11 mouse cellular contexts compared by ENCODE assay signal in genomic region chr11:102025354-102025753, GRCm38 (mm10). TPM values are rescaled to one million over a fixed set of nuclear protein-coding genes. Genes with fewer than 3 reads are reported as not detected.
DNase-seq lines count a peak whose midpoint lies in the region; ATAC-seq lines count a peak whose summit lies in the region.
"Had no signal": no experiment of that assay in that cellular context is flagged by ENCODE, and none has a peak within 500 bp of the region (broad histone marks: within the 10 kb centered on the region; RNA-seq: fewer than 3 reads in every experiment).

No protein-coding gene starts in this region.

- H3K9ac ChIP-seq in heart, embryonic 15.5 days: no peak overlapping the region
- H3K9ac ChIP-seq in forebrain, embryonic 13.5 days: peak overlapping the region; percentile 82
- no peak overlapping the region for H3K9ac ChIP-seq in limb, embryonic 15.5 days
- H3K9ac ChIP-seq: lung, embryonic 14.5 days had no signal

- no peak overlapping the region for H3K4me2 ChIP-seq in heart, embryonic 15.5 days
- peak overlapping the region; percentile 76 for H3K4me2 ChIP-seq in forebrain, embryonic 13.5 days
- no peak overlapping the region for H3K4me2 ChIP-seq in limb, embryonic 15.5 days

- peaks cover 8% of the 10 kb centered on the region; the same call in 1 of the 2 replicates for H3K27me3 ChIP-seq in heart, embryonic 15.5 days
- H3K27me3 ChIP-seq in forebrain, embryonic 13.5 days: no peaks in the 10 kb centered on the region
- H3K27me3 ChIP-seq in limb, embryonic 15.5 days: no peaks in the 10 kb centered on the region

- no peak overlapping the region for H3K27ac ChIP-seq in heart, embryonic 15.5 days
- H3K27ac ChIP-seq in forebrain, embryonic 13.5 days: no peak overlapping the region; the same call in 1 of the 2 replicates
- H3K27ac ChIP-seq in limb, embryonic 15.5 days: no peak overlapping the region

- no peaks in the 10 kb centered on the region for H3K9me3 ChIP-seq in heart, embryonic 15.5 days (replicated peaks)
- H3K9me3 ChIP-seq in forebrain, embryonic 13.5 days (replicated peaks): no peaks in the 10 kb centered on the region
- no peaks in the 10 kb centered on the region for H3K9me3 ChIP-seq in limb, embryonic 15.5 days

- intact Hi-C loops in heart, postnatal 25 days (cut with DNase I): no loop called here

- H3K4me1 ChIP-seq in heart, embryonic 15.5 days (replicated peaks): peaks cover 14% of the 10 kb centered on the region
- H3K4me1 ChIP-seq in forebrain, embryonic 13.5 days: peaks cover 40% of the 10 kb centered on the region
- peaks cover 14% of the 10 kb centered on the region for H3K4me1 ChIP-seq in limb, embryonic 15.5 days

- DNase-seq in heart, postnatal 25 days (ENCODE audit: low spot score): no peak
- DNase-seq in cerebellum, postnatal 25 days: peak; percentile 57 to 65
- DNase-seq in frontal cortex, adult 2 months (ENCODE audit: extremely low spot score in 1 of 2, low spot score in 1 of 2): no peak
- no peak for DNase-seq in lung, postnatal 4 days
- DNase-seq in lung, postnatal 10 days: no peak
- DNase-seq: lung, embryonic 14.5 days had no signal

- WGBS in heart, embryonic 15.5 days: 55% methylated on average over 7 of the region's 7 CpGs
- WGBS in forebrain, embryonic 13.5 days: 37% methylated on average over 7 of the region's 7 CpGs
- 46% methylated on average over 7 of the region's 7 CpGs for WGBS in limb, embryonic 15.5 days

- no peak for ATAC-seq in heart, embryonic 15.5 days (replicated peaks; ENCODE audit: insufficient number of reproducible peaks, insufficient read depth, low FRiP score, low read depth)
- no peak for ATAC-seq in forebrain, embryonic 13.5 days
- no peak for ATAC-seq in limb, embryonic 15.5 days (ENCODE audit: insufficient number of reproducible peaks, low FRiP score, low TSS enrichment, low read depth)

- H3K4me3 ChIP-seq in heart, embryonic 15.5 days: peak overlapping the region; percentile 77; the same call in 1 of the 2 replicates
- H3K4me3 ChIP-seq in forebrain, embryonic 13.5 days: peak overlapping the region; percentile 66
- peak overlapping the region; percentile 73; the same call in 1 of the 2 replicates for H3K4me3 ChIP-seq in limb, embryonic 15.5 days

- no peaks in the 10 kb centered on the region for H3K36me3 ChIP-seq in heart, embryonic 15.5 days
- peaks cover 31% of the 10 kb centered on the region for H3K36me3 ChIP-seq in forebrain, embryonic 13.5 days (ENCODE audit: poor library complexity, severe bottlenecking)
- H3K36me3 ChIP-seq in limb, embryonic 15.5 days: 0 out of 2 replicates have a peak, but pooled peaks cover 2% of the 10 kb centered on the region

RNA-seq across cellular contexts. Expression of gene Mpp3, which starts 2.9 kb away (rescaled TPM):
- 2.9 and 3.6 TPM in 2 replicates for polyA plus RNA-seq in heart, embryonic 15.5 days (2015; fragmentation: Nextera tagmentation; extraction: Ambion mirVana)
- total RNA-seq in heart, postnatal 25 days (2021): 1 to 10 TPM; 1.9 to 2.1 TPM
- 40.8 and 41.0 TPM in 2 replicates for polyA plus RNA-seq in forebrain, embryonic 13.5 days (2015; fragmentation: Nextera tagmentation; extraction: Ambion mirVana)
- polyA plus RNA-seq in limb, embryonic 15.5 days (2015; fragmentation: Nextera tagmentation; extraction: Ambion mirVana): 5.8 and 6.0 TPM in 2 replicates
- polyA plus RNA-seq in frontal cortex, adult 2 months (2012; rRNA removed): 47.6 and 51.0 TPM in 2 replicates

RNA-seq across cellular contexts. Expression of gene Cd300lg, which starts 16.0 kb away (rescaled TPM):
- 7.2 and 8.4 TPM in 2 replicates for polyA plus RNA-seq in heart, embryonic 15.5 days (2015; fragmentation: Nextera tagmentation; extraction: Ambion mirVana)
- 10 to 100 TPM; 50.1 to 62.2 TPM for total RNA-seq in heart, postnatal 25 days (2021)
- polyA plus RNA-seq in forebrain, embryonic 13.5 days (2015; fragmentation: Nextera tagmentation; extraction: Ambion mirVana): 0.27 and 0.31 TPM in 2 replicates
- polyA plus RNA-seq in limb, embryonic 15.5 days (2015; fragmentation: Nextera tagmentation; extraction: Ambion mirVana): 2.2 and 2.4 TPM in 2 replicates
- polyA plus RNA-seq in frontal cortex, adult 2 months (2012; rRNA removed): 0.25 and 0.28 TPM in 2 replicates

RNA-seq across cellular contexts. Expression of gene Dusp3, which starts 38.5 kb away (rescaled TPM):
- polyA plus RNA-seq in heart, embryonic 15.5 days (2015; fragmentation: Nextera tagmentation; extraction: Ambion mirVana): 50.4 and 56.7 TPM in 2 replicates
- total RNA-seq in heart, postnatal 25 days (2021): 100 to 1,000 TPM; 115 to 122 TPM
- 8.5 and 8.7 TPM in 2 replicates for polyA plus RNA-seq in forebrain, embryonic 13.5 days (2015; fragmentation: Nextera tagmentation; extraction: Ambion mirVana)
- 26.9 and 37.0 TPM in 2 replicates for polyA plus RNA-seq in limb, embryonic 15.5 days (2015; fragmentation: Nextera tagmentation; extraction: Ambion mirVana)
- polyA plus RNA-seq in frontal cortex, adult 2 months (2012; rRNA removed): 112 and 124 TPM in 2 replicates

RNA-seq across cellular contexts. Expression of gene Cfap97d1, which starts 41.3 kb away (rescaled TPM):
- polyA plus RNA-seq in heart, embryonic 15.5 days (2015; fragmentation: Nextera tagmentation; extraction: Ambion mirVana): not detected in 2 replicates
- not detected for total RNA-seq in heart, postnatal 25 days (2021)
- not detected in 2 replicates for polyA plus RNA-seq in forebrain, embryonic 13.5 days (2015; fragmentation: Nextera tagmentation; extraction: Ambion mirVana)
- not detected in 2 replicates for polyA plus RNA-seq in limb, embryonic 15.5 days (2015; fragmentation: Nextera tagmentation; extraction: Ambion mirVana)
- not detected in 2 replicates for polyA plus RNA-seq in frontal cortex, adult 2 months (2012; rRNA removed)
- polyA plus RNA-seq: large intestine, adult 2 months; lung, embryonic 14.5 days; thymus, postnatal 0 days had no signal

RNA-seq across cellular contexts. Expression of gene Sost, which starts 58.5 kb away (rescaled TPM):
- polyA plus RNA-seq in heart, embryonic 15.5 days (2015; fragmentation: Nextera tagmentation; extraction: Ambion mirVana): 3.9 and 4.4 TPM in 2 replicates
- 1 to 10 TPM; 1.5 to 1.6 TPM for total RNA-seq in heart, postnatal 25 days (2021)
- polyA plus RNA-seq in forebrain, embryonic 13.5 days (2015; fragmentation: Nextera tagmentation; extraction: Ambion mirVana): 0.14 TPM in 1 of 2 replicates, not detected in the other
- polyA plus RNA-seq in limb, embryonic 15.5 days (2015; fragmentation: Nextera tagmentation; extraction: Ambion mirVana): 0.16 and 0.50 TPM in 2 replicates
- polyA plus RNA-seq in frontal cortex, adult 2 months (2012; rRNA removed): 0.13 and 0.18 TPM in 2 replicates
- polyA plus RNA-seq: large intestine, adult 2 months; lung, embryonic 14.5 days had no signal

Comparison
In these comparisons a context has a peak if more than half of its experiments do, and no peak if none do; other contexts are left out.
1. DNase-seq: peak in cerebellum, postnatal 25 days (2 of 2); none in heart, postnatal 25 days (single experiment), frontal cortex, adult 2 months (0 of 2), lung, postnatal 4 days (0 of 2) and lung, postnatal 10 days (single experiment).
2. Peak in every context shown above with its lines, with median percentiles within 50 percentile points of each other: H3K4me3 ChIP-seq.